Mouse (Mus musculus) erythroid progenitor cell, adult 5-6 weeks (primary cell): ENCODE measurements around the gene Akap6. TPM values are rescaled to one million over a fixed set of nuclear protein-coding genes. Genes with fewer than 3 reads are reported as not detected.

Source experiments
- ATAC-seq: replicated peaks from 2 replicates; pipeline ENCODE4 v1.8.0; 2016; ENCODE audit warnings: moderate number of reproducible peaks, mild to moderate bottlenecking, moderate TSS enrichment, inconsistent platforms; ENCODE audit not compliant: poor library complexity, low FRiP score, severe bottlenecking
- total RNA-seq, 2 experiments: library from RNA; stranded (forward) in 1 of 2; stranded (reverse) in 1 of 2; fragments of 150-400 nt in 1 of 2; fragments of 186-747, 209-891 nt in 1 of 2; gene quantifications; 2 replicates each; pipeline versions ENCODE4 v1.2.3 to v1.2.4; 2015 to 2017; ENCODE audit warnings: low replicate concordance in 2 of 2

Akap6 gene
- total RNA-seq, 2 experiments from 2014 or later, result not detected

DNA sequence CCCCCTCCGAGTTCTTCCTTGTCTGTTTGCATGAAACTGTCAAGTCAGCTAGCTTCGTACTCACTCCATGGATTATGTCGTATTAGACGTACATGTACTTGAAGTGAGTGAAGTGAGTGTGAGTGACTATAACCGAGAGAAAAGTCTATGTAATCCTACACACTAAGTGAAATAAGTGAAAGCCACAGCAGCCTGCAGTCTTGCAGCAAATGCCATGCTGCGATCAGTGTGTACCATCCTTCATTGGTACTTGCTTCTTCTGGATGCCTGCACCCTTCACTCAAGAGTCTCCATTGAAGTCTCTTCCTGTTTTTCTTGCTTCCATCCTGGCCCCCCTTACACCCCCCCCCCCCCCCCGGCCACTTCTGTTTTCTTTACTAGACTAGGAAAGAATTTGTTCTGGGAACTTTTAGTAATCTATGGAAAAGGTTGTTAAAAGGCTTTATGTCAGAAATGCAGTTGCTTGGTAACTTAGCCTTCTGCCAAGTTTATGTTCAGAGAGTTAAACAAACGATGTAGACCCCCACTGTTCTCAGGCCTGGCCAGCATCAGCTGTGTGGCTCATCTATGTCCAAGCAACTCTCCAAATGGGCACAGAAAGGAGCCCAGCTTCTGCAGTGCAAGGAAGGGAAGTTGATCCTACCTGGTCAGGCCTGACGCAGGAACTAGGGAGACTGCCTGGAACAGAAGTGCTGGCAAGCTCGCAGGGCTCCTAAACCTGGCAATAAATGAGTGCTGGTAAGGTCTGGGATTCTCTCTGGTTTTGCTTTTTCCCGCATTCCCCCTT is 73.5 kb downstream of the Akap6 start:
- no peak for ATAC-seq

DNA sequence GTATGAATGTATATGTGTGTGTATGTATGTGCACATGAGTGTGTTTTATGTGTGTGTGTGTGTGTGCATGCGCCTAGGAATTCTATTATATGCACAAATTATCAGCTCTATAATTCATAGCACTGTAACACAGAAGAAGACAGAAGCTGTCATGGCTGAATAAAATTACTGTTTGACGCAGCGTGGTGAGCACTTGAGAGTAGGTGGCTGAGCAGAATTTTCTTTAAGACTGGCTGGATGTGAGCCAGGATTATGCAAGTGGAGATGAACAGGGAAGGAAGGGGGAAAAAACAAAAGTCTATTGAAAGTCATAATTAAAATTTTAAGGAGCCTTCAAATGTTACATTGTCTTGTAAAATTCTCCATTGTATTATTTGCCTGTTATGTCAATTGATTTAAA is 74.7 kb downstream of the Akap6 start:
- ATAC-seq, result no peak

DNA sequence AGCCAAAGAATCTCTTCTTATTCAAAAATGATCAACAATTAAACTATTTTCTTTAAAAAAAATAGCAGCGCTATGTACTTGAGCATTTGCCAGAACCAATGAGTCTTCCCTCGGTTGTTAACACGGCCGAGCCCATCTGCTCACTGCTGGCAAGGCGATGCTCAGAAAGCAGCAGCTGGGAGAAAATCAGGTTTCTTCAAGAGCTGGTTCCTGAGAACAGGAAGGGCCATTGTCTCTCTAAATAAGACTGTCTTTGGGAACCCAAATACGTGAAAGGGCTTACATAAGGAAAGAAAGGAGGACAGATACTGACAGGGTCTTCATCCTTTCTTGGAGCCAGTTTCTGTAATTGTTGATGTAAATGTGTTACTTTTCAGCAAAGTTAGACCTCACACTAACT is 75.2 kb downstream of the Akap6 start:
- no peak for ATAC-seq

- no peak for ATAC-seq
Observed at GRCm38 (mm10) chr12:52780216-52780615, 81.0 kb downstream of the Akap6 start.

GRCm38 (mm10) chr12:52781066-52781465 is 81.9 kb downstream of the Akap6 start:
- ATAC-seq, result no peak

DNA sequence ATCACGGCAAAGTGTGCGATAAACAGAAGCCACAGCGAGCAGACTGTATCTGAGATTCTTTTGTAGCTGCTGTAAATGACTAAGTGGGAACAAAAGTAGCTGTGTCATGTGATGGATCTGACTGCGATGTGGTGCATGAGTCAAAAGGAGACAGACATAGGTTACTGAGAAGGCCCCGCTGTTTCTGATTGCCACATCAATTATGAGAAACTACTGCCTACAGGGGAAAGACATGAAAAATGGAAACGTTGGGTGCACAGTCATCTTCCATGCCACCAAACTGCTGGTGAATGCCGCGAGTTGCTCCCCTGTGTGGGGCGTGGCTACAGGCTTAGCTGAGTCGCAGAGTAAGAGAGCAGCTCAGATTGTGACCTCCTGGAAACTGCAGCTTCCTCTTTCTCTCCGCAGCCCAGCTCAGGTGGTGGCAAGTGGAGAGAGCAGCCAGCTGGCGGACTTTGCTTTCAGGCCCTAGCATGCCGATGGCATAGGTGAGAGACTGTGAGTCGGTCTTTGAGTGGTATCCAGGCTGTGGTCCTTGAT is 83.8 kb downstream of the Akap6 start:
- ATAC-seq, result no peak

DNA sequence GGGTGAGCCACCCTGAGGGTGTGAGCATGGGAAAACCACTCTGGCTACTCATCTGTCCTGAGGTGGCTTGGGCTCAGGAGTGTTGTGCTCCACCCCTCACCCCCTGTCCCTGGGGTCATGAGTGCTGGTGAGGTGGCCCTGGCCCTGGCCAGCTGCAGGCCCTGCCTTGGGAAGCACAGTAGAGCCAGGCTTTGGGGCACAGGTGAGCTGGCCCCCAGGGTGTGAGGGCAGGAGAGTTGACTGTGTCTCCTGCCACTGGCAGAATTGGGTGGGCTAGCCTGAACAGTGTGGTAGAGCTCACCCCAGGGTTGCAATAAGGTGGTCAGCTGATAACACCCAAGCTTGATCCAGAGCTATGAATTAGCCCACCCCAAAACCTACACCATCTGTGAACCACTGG is 86.0 kb downstream of the Akap6 start:
- no peak for ATAC-seq

DNA sequence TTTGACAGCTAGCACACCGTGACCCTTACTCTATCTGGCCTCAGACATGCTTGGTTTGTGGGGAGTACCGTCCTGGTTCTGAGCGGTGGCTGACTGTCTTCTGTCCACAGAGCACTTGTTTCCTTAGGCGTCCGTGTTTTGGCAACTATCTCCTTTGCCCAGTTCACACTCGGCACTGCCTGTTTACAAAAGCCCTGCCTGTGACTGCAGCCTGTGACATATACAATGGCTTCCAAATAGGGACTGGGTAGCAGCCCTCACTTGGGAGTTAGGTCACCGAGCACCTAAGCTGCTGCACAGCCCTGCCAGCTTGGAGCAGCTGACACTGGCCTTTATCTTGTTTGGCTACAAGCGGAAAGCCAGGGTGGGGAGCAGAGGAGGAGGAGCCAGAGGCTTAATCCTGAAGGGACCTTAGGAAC is 91.2 kb downstream of the Akap6 start:
- no peak for ATAC-seq

GRCm38 (mm10) chr12:52794131-52794530 is 94.9 kb downstream of the Akap6 start:
- no peak for ATAC-seq

- ATAC-seq, result 0 out of 2 replicates have a peak, but pooled peaks have one; percentile 6
Observed at GRCm38 (mm10) chr12:52795551-52796470, 96.6 kb downstream of the Akap6 start.

- ATAC-seq, result no peak
Observed at GRCm38 (mm10) chr12:52796471-52796795, 97.2 kb downstream of the Akap6 start.

DNA sequence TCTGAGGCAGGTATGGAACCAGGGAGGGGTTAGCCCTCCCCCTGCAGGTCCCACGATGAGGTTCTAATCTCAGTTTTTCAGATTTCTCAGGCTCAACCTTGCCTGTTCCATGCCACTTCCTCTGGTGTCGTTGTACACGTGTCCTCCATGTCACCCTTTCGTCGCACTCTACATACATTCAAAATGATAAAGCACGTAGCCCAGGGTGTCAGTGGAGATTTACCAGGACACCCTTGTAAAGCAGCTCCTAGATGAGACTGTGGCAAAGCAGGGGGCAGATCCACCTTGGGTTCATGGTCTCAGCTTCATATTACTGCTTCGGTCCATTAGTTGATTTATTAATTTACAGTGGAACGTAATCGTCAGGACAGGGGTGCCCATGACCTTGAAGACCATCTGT is 100.5 kb downstream of the Akap6 start:
- no peak for ATAC-seq

GRCm38 (mm10) chr12:52806273-52806672 is 107.1 kb downstream of the Akap6 start:
- no peak for ATAC-seq

GRCm38 (mm10) chr12:52818588-52818987 is 119.4 kb downstream of the Akap6 start:
- ATAC-seq, result no peak

DNA sequence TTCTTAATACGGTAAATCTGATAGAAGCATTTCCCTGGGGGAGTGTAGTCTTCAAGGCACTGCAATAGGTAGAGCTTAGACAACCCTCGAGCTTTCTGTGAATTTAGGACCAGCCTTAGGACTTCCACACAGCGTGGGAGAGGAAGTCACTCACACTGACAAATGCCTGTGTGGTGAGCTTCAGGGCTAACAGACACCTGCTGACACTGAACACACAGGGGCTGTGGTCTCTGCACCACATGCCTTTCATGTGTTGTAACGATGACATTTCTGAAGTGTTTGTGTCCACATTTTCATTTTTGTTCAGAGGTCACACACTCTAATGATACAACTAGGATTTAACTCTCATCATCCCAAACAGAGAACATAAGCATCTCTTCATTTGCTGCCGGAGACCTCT is 125.6 kb downstream of the Akap6 start:
- no peak for ATAC-seq

- ATAC-seq, result no peak
Observed at GRCm38 (mm10) chr12:52828944-52829736, 130.0 kb downstream of the Akap6 start.

- ATAC-seq, result no peak
Observed at GRCm38 (mm10) chr12:52831782-52832181, 132.6 kb downstream of the Akap6 start.

DNA sequence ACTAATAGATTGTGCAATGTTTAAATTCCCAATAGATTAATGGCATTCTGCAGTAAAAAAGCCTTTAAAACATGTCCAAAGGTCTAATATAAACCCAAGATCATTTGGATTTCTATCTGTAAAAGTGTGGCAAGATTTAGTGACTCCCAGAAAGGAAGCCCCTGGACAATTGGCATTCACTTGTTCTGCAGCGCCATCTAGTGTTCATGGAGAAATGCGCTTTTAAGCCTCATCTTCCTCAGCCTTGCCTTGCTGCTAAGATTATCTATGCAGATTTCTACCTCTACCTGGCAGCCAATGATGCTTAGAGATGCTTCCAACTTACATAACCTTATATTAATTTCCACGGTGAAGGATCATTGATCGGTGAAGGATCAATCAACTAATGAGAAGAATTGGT is 133.0 kb downstream of the Akap6 start:
- ATAC-seq, result no peak

GRCm38 (mm10) chr12:52833141-52833540 is 134.0 kb downstream of the Akap6 start:
- ATAC-seq, result no peak

- no peak for ATAC-seq
Observed at GRCm38 (mm10) chr12:52834074-52834473, 134.9 kb downstream of the Akap6 start.
